Mouse (Mus musculus): ENCODE data around the gene Fgfr2. TPM values are rescaled to one million over a fixed set of nuclear protein-coding genes. Genes with fewer than 3 reads are reported as not detected.

Gene Fgfr2
- polyA plus RNA-seq, 1 experiment from 2014 or later, result 92.0 TPM

GRCm38 (mm10) chr7:132624161-132624560 is 499.0 kb downstream of the Fgfr2 start:
- Histone ChIP-seq H3K4me3 (ENCODE audit: low read depth, low read length) (no peak overlapping the region), H3K4me1 (ENCODE audit: control insufficient read depth, insufficient read depth, low read length) (no peaks in the 10 kb centered on the region), H3K4me2 (no peak overlapping the region), H3K9ac (ENCODE audit: low read length) (no peak overlapping the region), H3K36me3 (ENCODE audit: control insufficient read depth, insufficient read depth, low read length) (no peaks in the 10 kb centered on the region), H3K27ac (ENCODE audit: low read depth, low read length) (no peak overlapping the region), H3K9me3 (ENCODE audit: control insufficient read depth, low read length) (no peaks in the 10 kb centered on the region), H3K27me3 (ENCODE audit: control insufficient read depth, insufficient read depth, low read length) (no peaks in the 10 kb centered on the region)
- DNase-seq (ENCODE audit: low spot score, missing footprints) (no peak), ATAC-seq (ENCODE audit: low FRiP score) (no peak)
- 87% methylated on average over 10 of the region's 10 CpGs for WGBS

- ATAC-seq (ENCODE audit: low FRiP score), result no peak
- Histone ChIP-seq H3K36me3 (ENCODE audit: control insufficient read depth, insufficient read depth, low read length) (no peaks in the 10 kb centered on the region), H3K4me1 (ENCODE audit: control insufficient read depth, insufficient read depth, low read length) (peaks cover 11% of the 10 kb centered on the region), H3K4me2 (no peak overlapping the region), H3K27ac (ENCODE audit: low read depth, low read length) (no peak overlapping the region), H3K9me3 (ENCODE audit: control insufficient read depth, low read length) (no peaks in the 10 kb centered on the region), H3K9ac (ENCODE audit: low read length) (no peak overlapping the region), H3K4me3 (ENCODE audit: low read depth, low read length) (no peak overlapping the region), H3K27me3 (ENCODE audit: control insufficient read depth, insufficient read depth, low read length) (no peaks in the 10 kb centered on the region)
- WGBS, result 91% methylated on average over 15 of the region's 15 CpGs
- DNase-seq (ENCODE audit: low spot score, missing footprints), result no peak
Observed at GRCm38 (mm10) chr7:132619975-132620918, 502.9 kb downstream of the Fgfr2 start.

- Histone ChIP-seq H3K4me3 (ENCODE audit: low read depth, low read length) (no peak overlapping the region), H3K27me3 (ENCODE audit: control insufficient read depth, insufficient read depth, low read length) (no peaks in the 10 kb centered on the region), H3K9me3 (ENCODE audit: control insufficient read depth, low read length) (no peaks in the 10 kb centered on the region), H3K9ac (ENCODE audit: low read length) (no peak overlapping the region), H3K27ac (ENCODE audit: low read depth, low read length) (no peak overlapping the region), H3K4me1 (ENCODE audit: control insufficient read depth, insufficient read depth, low read length) (peaks cover 13% of the 10 kb centered on the region), H3K36me3 (ENCODE audit: control insufficient read depth, insufficient read depth, low read length) (no peaks in the 10 kb centered on the region), H3K4me2 (no peak overlapping the region)
- 95% methylated on average over 8 of the region's 8 CpGs for WGBS
- ATAC-seq (ENCODE audit: low FRiP score) (no peak), DNase-seq (ENCODE audit: low spot score, missing footprints) (peak; percentile 71)
Observed at GRCm38 (mm10) chr7:132619549-132619948, 503.6 kb downstream of the Fgfr2 start.

DNA sequence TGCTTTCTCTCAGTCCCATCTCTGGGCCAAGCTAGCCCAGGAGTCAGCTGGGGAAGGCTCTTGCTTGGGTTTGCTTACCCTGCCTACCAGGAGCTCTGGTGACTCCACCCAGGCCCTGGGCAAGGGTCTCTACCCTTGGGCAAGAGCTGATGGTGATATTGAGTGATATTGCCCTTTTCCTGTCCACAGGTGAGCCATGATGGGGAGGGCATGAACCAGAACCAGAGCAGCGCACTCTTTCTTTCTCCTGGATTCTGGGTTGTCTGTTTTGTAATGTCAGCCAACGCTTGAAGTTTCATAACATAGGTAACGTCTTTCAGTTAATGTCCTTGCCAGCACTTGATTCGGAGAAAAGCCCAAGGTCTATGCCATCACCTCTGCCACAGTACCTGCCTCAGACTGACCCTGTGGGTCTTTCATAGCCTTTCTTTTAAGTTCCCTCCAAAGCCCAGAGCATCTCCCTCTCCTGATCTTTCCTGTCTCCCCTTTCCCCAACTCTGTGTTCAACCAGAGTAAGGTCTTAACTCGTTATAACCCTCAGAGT is 506.1 kb downstream of the Fgfr2 start:
- H3K27me3 ChIP-seq (ENCODE audit: control insufficient read depth, insufficient read depth, low read length), result no peaks in the 10 kb centered on the region
- H3K9me3 ChIP-seq (ENCODE audit: control insufficient read depth, low read length), result no peaks in the 10 kb centered on the region
- peaks cover 13% of the 10 kb centered on the region for H3K4me1 ChIP-seq (ENCODE audit: control insufficient read depth, insufficient read depth, low read length)
- H3K27ac ChIP-seq (ENCODE audit: low read depth, low read length), result no peak overlapping the region
- no peak overlapping the region for H3K4me3 ChIP-seq (ENCODE audit: low read depth, low read length)
- DNase-seq (ENCODE audit: low spot score, missing footprints) (peak; percentile 81), ATAC-seq (ENCODE audit: low FRiP score) (no peak)
- no peak overlapping the region for H3K9ac ChIP-seq (ENCODE audit: low read length)
- WGBS, result 92% methylated on average over 5 of the region's 5 CpGs
- H3K36me3 ChIP-seq (ENCODE audit: control insufficient read depth, insufficient read depth, low read length), result no peaks in the 10 kb centered on the region
- H3K4me2 ChIP-seq, result no peak overlapping the region

- WGBS, result 2% methylated on average over 5 of the region's 6 CpGs
- H3K4me3 ChIP-seq (ENCODE audit: low read depth, low read length), result no peak overlapping the region
- DNase-seq (ENCODE audit: low spot score, missing footprints) (peak; percentile 83), ATAC-seq (ENCODE audit: low FRiP score) (peak; percentile 27; the same call in 1 of the 2 replicates)
- no peak overlapping the region for H3K4me2 ChIP-seq
- H3K9ac ChIP-seq (ENCODE audit: low read length), result no peak overlapping the region
- no peaks in the 10 kb centered on the region for H3K36me3 ChIP-seq (ENCODE audit: control insufficient read depth, insufficient read depth, low read length)
- H3K9me3 ChIP-seq (ENCODE audit: control insufficient read depth, low read length), result no peaks in the 10 kb centered on the region
- no peak overlapping the region for H3K27ac ChIP-seq (ENCODE audit: low read depth, low read length)
- H3K4me1 ChIP-seq (ENCODE audit: control insufficient read depth, insufficient read depth, low read length), result peaks cover 13% of the 10 kb centered on the region
- H3K27me3 ChIP-seq (ENCODE audit: control insufficient read depth, insufficient read depth, low read length), result no peaks in the 10 kb centered on the region; the same call in 1 of the 2 replicates
Observed at GRCm38 (mm10) chr7:132616391-132616790, 506.8 kb downstream of the Fgfr2 start.

DNA sequence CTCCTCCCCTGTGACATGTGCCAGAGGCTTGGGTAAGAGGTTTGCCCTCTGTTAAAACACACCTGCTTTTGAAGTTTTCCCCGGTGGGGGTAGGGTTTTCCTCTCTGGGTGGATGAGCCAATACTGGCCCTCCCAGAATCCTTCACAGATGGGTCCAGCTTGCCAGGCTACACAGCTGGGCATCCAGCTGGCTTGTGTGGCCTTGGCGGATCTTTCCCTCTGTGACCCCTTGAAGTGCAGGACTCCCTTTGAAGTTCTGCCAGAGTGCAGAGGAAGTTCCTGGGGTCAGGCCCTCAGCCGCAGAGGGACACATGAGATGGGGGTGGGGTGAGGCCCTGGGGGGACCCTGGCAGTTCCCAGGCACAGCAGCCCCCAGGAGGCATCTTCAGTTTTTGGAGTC is 507.8 kb downstream of the Fgfr2 start:
- ATAC-seq (ENCODE audit: low FRiP score) (no peak), DNase-seq (ENCODE audit: low spot score, missing footprints) (no peak)
- Histone ChIP-seq H3K36me3 (ENCODE audit: control insufficient read depth, insufficient read depth, low read length) (no peaks in the 10 kb centered on the region), H3K27me3 (ENCODE audit: control insufficient read depth, insufficient read depth, low read length) (no peaks in the 10 kb centered on the region; the same call in 1 of the 2 replicates), H3K27ac (ENCODE audit: low read depth, low read length) (no peak overlapping the region), H3K9ac (ENCODE audit: low read length) (no peak overlapping the region), H3K4me1 (ENCODE audit: control insufficient read depth, insufficient read depth, low read length) (peaks cover 13% of the 10 kb centered on the region), H3K4me2 (no peak overlapping the region), H3K4me3 (ENCODE audit: low read depth, low read length) (no peak overlapping the region), H3K9me3 (ENCODE audit: control insufficient read depth, low read length) (no peaks in the 10 kb centered on the region)
- 13% methylated on average over 3 of the region's 3 CpGs for WGBS

DNA sequence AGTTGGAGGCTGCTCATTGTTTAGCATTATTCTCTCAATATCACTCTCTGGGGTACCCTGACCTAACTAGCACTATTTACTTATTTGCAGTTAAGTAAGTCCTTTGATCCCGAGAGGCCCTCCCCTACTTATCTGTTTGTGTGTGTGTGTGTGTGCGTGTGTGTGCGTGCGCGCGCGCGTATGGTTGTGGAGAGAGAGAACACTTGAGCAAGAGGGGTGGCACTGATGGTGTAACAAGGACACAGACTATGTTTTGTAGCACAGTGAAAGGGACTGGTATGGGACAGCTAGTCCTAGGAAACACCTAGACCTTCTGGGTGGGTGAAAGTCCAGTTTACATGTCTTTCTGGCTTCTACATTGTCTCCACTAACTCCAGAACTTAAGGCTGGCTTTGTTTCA is 511.6 kb downstream of the Fgfr2 start:
- no peaks in the 10 kb centered on the region for H3K36me3 ChIP-seq (ENCODE audit: control insufficient read depth, insufficient read depth, low read length)
- H3K4me1 ChIP-seq (ENCODE audit: control insufficient read depth, insufficient read depth, low read length), result peaks cover 11% of the 10 kb centered on the region
- H3K9me3 ChIP-seq (ENCODE audit: control insufficient read depth, low read length), result no peaks in the 10 kb centered on the region
- DNase-seq (ENCODE audit: low spot score, missing footprints), result peak; percentile 80
- ATAC-seq (ENCODE audit: low FRiP score), result no peak
- WGBS, result 91% methylated on average over 8 of the region's 8 CpGs
- H3K4me2 ChIP-seq, result no peak overlapping the region
- peaks cover 4% of the 10 kb centered on the region for H3K27me3 ChIP-seq (ENCODE audit: control insufficient read depth, insufficient read depth, low read length)
- no peak overlapping the region for H3K4me3 ChIP-seq (ENCODE audit: low read depth, low read length)
- H3K27ac ChIP-seq (ENCODE audit: low read depth, low read length), result no peak overlapping the region
- no peak overlapping the region for H3K9ac ChIP-seq (ENCODE audit: low read length)

DNA sequence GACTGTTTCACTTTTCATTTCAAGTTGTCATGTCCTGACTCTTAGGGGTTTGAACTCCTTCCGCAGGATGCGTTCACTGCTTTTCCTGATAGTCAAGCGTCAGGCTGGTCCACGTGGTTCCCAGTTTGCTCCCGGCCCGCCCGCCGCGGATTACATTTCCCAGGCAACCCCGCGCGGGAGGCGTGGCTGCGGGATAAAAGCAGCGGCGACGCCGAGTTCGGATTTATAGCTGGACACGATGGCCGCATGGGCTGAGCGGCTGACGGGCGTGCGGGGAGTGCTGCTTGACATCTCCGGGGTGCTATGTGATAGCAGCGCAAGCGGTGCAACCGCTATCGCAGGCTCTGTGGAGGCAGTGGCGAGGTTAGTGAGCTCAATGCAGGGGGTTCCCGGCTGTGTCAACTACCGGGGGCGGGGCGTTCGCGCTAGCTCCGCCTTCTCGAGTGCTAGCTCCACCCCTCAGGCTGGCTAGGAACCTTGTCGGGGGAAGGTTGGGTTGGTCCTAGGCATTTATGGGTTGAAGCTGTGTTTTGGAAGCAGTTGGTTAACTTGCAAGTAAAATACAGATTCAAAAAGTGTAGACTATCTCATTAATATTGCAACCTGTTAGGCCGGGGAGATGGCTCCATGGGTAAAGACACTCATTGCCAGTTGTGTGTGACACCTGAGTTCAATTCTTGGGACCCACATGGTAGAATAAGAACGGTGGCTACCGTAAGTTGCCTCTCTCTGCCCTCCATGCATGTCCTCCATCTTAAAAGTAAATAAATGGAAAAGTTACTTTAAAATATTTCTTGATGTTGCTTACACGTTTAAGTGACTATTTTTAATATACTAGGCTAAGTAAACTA is 512.5 kb downstream of the Fgfr2 start, which contains the start of gene Lhpp:
TSS of gene Lhpp (plus strand) at position 171 of the 851 bp plus-strand sequence.
- 9% methylated on average over 44 of the region's 44 CpGs for WGBS
- Histone ChIP-seq H3K27ac (ENCODE audit: low read depth, low read length) (no peak within 1 kb of the TSS), H3K9me3 (ENCODE audit: control insufficient read depth, low read length) (no peaks in the 10 kb centered on the region), H3K27me3 (ENCODE audit: control insufficient read depth, insufficient read depth, low read length) (peaks cover 4% of the 10 kb centered on the region), H3K36me3 (ENCODE audit: control insufficient read depth, insufficient read depth, low read length) (no peaks in the 10 kb centered on the region), H3K4me2 (peak within 1 kb of the TSS; percentile 72), H3K4me3 (ENCODE audit: low read depth, low read length) (peak within 1 kb of the TSS; percentile 50), H3K4me1 (ENCODE audit: control insufficient read depth, insufficient read depth, low read length) (peaks cover 4% of the 10 kb centered on the region; the same call in 1 of the 2 replicates), H3K9ac (ENCODE audit: low read length) (peak within 1 kb of the TSS; percentile 67)
- peak; percentile 98 for DNase-seq (ENCODE audit: low spot score, missing footprints)
- ATAC-seq (ENCODE audit: low FRiP score), result peak; percentile 94
